Mouse (Mus musculus): ENCODE data around the gene Agps. TPM values are rescaled to one million over a fixed set of nuclear protein-coding genes. Genes with fewer than 3 reads are reported as not detected.

Agps gene
- polyA plus RNA-seq, 1 experiment from 2014 or later: 38.0 TPM

DNA sequence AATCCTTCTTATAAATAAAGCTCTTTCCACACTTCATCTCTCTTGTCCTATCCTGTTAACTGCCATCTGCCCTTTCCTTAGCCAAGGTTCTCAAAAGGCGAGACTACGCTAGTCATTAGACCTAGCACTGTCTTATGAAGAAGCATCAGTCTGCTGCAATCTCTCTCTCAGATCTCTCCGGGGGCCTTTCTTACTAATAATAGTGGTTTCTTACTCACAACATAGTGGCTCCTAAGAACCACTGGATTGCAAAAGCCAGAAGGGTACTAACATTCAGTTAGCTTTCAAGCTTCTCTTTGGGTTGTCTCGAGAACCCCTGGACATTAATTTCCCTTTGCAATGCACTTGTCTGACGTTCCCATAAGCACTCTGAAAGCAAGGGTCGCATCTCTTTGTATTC lies 26.2 kb upstream of the Agps start:
- Histone ChIP-seq H3K9ac (replicated peaks; ENCODE audit: low read length) (no peak overlapping the region), H3K36me3 (ENCODE audit: control insufficient read depth, insufficient read depth, low read length) (no peaks in the 10 kb centered on the region), H3K4me1 (ENCODE audit: control insufficient read depth, insufficient read depth, low read length) (no peaks in the 10 kb centered on the region), H3K27me3 (ENCODE audit: control insufficient read depth, insufficient read depth, low read length) (no peaks in the 10 kb centered on the region), H3K4me3 (replicated peaks; ENCODE audit: low read depth, low read length) (no peak overlapping the region), H3K9me3 (ENCODE audit: control insufficient read depth, low read length) (no peaks in the 10 kb centered on the region), H3K27ac (replicated peaks; ENCODE audit: low read depth, low read length) (no peak overlapping the region), H3K4me2 (ENCODE audit: low read length) (no peak overlapping the region)
- DNase-seq (no peak), ATAC-seq (ENCODE audit: low FRiP score, low TSS enrichment) (no peak)
- WGBS: 91% methylated on average over 6 of the region's 6 CpGs

DNA sequence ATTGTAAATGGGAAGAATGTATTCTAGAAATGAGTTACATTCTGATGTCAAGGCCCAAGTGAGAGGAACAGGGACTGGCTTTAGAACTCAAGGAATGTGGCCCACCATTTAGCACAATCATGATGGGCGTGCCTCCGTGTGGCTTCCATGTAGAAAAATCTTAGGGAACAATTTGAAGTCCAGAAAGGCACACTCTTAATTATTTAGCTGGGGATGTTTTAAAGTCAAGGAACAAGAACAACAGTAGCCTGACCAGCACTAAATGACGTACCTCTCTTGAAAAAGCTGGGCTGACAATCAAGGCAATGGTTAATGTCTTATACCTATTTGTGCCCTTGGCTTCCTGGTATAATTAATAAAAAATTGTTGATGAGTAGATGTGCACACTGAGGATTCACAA lies 25.1 kb upstream of the Agps start:
- no peaks in the 10 kb centered on the region for H3K27me3 ChIP-seq (ENCODE audit: control insufficient read depth, insufficient read depth, low read length)
- ATAC-seq (ENCODE audit: low FRiP score, low TSS enrichment): no peak
- H3K9me3 ChIP-seq (ENCODE audit: control insufficient read depth, low read length): no peaks in the 10 kb centered on the region
- no peak overlapping the region for H3K4me3 ChIP-seq (replicated peaks; ENCODE audit: low read depth, low read length)
- no peaks in the 10 kb centered on the region for H3K4me1 ChIP-seq (ENCODE audit: control insufficient read depth, insufficient read depth, low read length)
- H3K9ac ChIP-seq (replicated peaks; ENCODE audit: low read length): no peak overlapping the region
- no peak overlapping the region for H3K4me2 ChIP-seq (ENCODE audit: low read length)
- no peaks in the 10 kb centered on the region for H3K36me3 ChIP-seq (ENCODE audit: control insufficient read depth, insufficient read depth, low read length)
- WGBS: 96% methylated on average over 3 of the region's 3 CpGs
- no peak for DNase-seq
- H3K27ac ChIP-seq (replicated peaks; ENCODE audit: low read depth, low read length): no peak overlapping the region

DNA sequence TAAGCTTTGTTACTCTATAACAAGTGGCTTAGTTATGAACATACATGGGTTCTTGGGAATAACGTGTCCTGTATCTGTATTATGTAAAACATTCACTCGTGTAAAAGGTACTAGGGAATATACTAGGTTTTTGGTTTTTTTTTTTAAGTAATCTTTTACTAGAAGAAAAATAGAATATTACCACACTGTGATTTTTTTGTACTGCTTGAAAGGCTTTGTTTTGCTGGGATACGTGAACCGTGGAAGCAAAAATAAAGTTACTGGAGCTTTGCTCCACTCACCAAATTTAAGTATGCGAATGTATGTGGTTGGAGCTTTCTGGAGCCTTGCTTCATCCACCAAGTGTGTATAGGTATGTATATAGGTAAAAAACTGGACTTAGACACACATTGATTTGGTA lies 24.5 kb upstream of the Agps start:
- Histone ChIP-seq H3K4me2 (ENCODE audit: low read length) (no peak overlapping the region), H3K9ac (replicated peaks; ENCODE audit: low read length) (no peak overlapping the region), H3K27me3 (ENCODE audit: control insufficient read depth, insufficient read depth, low read length) (no peaks in the 10 kb centered on the region), H3K27ac (replicated peaks; ENCODE audit: low read depth, low read length) (no peak overlapping the region), H3K4me1 (ENCODE audit: control insufficient read depth, insufficient read depth, low read length) (no peaks in the 10 kb centered on the region), H3K9me3 (ENCODE audit: control insufficient read depth, low read length) (no peaks in the 10 kb centered on the region), H3K36me3 (ENCODE audit: control insufficient read depth, insufficient read depth, low read length) (no peaks in the 10 kb centered on the region), H3K4me3 (replicated peaks; ENCODE audit: low read depth, low read length) (no peak overlapping the region)
- no peak for DNase-seq
- no peak for ATAC-seq (ENCODE audit: low FRiP score, low TSS enrichment)
- 97% methylated on average over 5 of the region's 5 CpGs for WGBS

DNA sequence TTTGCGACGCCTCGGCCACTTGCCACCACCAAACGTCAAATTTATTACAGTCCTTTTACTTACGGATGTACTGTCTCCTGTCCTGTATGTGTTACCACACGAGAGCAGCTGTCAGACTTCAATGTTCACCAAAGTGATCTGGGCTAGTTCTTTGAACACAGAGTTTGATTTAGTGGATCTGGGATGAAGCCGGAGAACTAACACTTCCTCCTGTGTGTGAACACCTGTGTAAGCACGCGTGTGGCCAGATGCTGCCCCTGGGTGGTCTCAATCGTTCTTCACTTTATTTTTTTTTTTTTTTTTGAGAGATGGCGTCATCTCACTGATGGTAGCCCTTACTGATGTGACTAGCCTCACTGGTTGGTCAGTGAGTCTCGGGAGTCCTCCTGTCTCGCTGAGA lies 17.1 kb upstream of the Agps start:
- Histone ChIP-seq H3K27me3 (ENCODE audit: control insufficient read depth, insufficient read depth, low read length) (no peaks in the 10 kb centered on the region), H3K9me3 (ENCODE audit: control insufficient read depth, low read length) (no peaks in the 10 kb centered on the region), H3K4me1 (ENCODE audit: control insufficient read depth, insufficient read depth, low read length) (no peaks in the 10 kb centered on the region), H3K27ac (replicated peaks; ENCODE audit: low read depth, low read length) (no peak overlapping the region), H3K4me3 (replicated peaks; ENCODE audit: low read depth, low read length) (no peak overlapping the region), H3K36me3 (ENCODE audit: control insufficient read depth, insufficient read depth, low read length) (no peaks in the 10 kb centered on the region), H3K9ac (replicated peaks; ENCODE audit: low read length) (no peak overlapping the region), H3K4me2 (ENCODE audit: low read length) (no peak overlapping the region)
- WGBS: 89% methylated on average over 13 of the region's 13 CpGs
- DNase-seq (no peak), ATAC-seq (ENCODE audit: low FRiP score, low TSS enrichment) (no peak)

DNA sequence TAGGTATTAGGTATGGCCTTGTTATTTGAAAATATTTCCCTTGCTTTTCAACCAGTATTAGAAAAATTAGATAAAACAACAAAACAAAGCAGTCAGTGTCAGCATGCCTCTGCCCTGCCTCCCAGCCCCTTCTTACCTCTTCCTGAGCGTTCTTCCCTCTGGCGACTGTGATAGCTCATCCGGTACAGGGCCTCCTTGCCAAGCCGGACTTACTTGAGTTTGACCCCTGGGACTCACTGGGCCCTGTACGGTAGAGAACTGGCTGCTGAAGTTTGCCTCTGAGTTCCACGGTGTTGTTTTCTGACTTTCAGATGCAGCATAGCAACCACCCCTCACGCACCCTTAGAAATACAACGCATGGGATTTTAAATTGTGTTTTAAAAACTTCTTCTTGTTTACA lies 16.5 kb upstream of the Agps start:
- no peak overlapping the region for H3K4me3 ChIP-seq (replicated peaks; ENCODE audit: low read depth, low read length)
- DNase-seq (no peak), ATAC-seq (ENCODE audit: low FRiP score, low TSS enrichment) (no peak)
- H3K27me3 ChIP-seq (ENCODE audit: control insufficient read depth, insufficient read depth, low read length): no peaks in the 10 kb centered on the region
- H3K27ac ChIP-seq (replicated peaks; ENCODE audit: low read depth, low read length): no peak overlapping the region
- H3K4me2 ChIP-seq (ENCODE audit: low read length): no peak overlapping the region
- H3K9me3 ChIP-seq (ENCODE audit: control insufficient read depth, low read length): no peaks in the 10 kb centered on the region
- H3K36me3 ChIP-seq (ENCODE audit: control insufficient read depth, insufficient read depth, low read length): no peaks in the 10 kb centered on the region
- H3K4me1 ChIP-seq (ENCODE audit: control insufficient read depth, insufficient read depth, low read length): no peaks in the 10 kb centered on the region
- 85% methylated on average over 8 of the region's 8 CpGs for WGBS
- H3K9ac ChIP-seq (replicated peaks; ENCODE audit: low read length): no peak overlapping the region

DNA sequence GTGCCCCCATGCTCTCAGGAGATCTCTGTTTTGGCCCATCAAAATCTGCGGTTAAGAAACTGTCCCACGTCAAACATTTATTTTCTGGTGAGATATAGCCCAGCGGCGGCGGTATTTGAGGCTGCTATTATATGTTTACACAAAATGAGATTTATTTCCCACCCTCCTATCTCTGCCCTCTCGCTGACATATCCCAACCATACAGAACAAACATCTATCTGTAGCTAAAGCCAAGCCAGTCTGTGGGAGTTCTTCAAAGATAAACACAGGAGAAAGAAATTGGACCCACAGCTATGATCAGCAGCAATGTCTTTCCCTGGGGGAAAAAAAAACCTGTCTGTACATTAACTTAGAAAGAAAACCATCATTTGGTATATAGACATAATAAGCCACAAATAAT lies 15.3 kb upstream of the Agps start:
- H3K9ac ChIP-seq (replicated peaks; ENCODE audit: low read length): no peak overlapping the region
- no peaks in the 10 kb centered on the region for H3K27me3 ChIP-seq (ENCODE audit: control insufficient read depth, insufficient read depth, low read length)
- DNase-seq: no peak
- no peak overlapping the region for H3K4me3 ChIP-seq (replicated peaks; ENCODE audit: low read depth, low read length)
- H3K4me1 ChIP-seq (ENCODE audit: control insufficient read depth, insufficient read depth, low read length): no peaks in the 10 kb centered on the region
- ATAC-seq (ENCODE audit: low FRiP score, low TSS enrichment): no peak
- no peak overlapping the region for H3K27ac ChIP-seq (replicated peaks; ENCODE audit: low read depth, low read length)
- no peaks in the 10 kb centered on the region for H3K36me3 ChIP-seq (ENCODE audit: control insufficient read depth, insufficient read depth, low read length)
- H3K9me3 ChIP-seq (ENCODE audit: control insufficient read depth, low read length): no peaks in the 10 kb centered on the region
- H3K4me2 ChIP-seq (ENCODE audit: low read length): no peak overlapping the region
- 85% methylated on average over 6 of the region's 6 CpGs for WGBS

DNA sequence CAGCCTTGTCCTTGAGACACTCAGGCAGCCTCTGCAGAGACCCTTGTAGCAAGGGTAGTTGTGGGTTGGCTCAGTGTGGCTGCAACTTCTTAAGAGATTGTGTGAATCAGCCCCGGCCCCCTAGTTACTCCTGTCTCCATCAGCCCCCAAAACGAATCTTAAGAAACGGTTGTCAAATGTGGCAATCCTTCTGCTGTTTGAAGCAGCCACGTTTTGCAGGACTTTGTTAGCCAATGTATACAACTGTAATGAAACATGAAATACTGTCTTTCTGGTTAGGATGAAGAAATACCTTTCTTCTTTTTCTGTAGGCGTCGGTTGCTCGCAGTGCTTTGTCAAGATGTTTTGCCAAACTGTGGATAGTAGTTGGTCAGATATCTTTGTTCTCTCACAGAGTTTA lies 13.3 kb upstream of the Agps start:
- Histone ChIP-seq H3K9ac (replicated peaks; ENCODE audit: low read length) (no peak overlapping the region), H3K36me3 (ENCODE audit: control insufficient read depth, insufficient read depth, low read length) (no peaks in the 10 kb centered on the region), H3K4me3 (replicated peaks; ENCODE audit: low read depth, low read length) (no peak overlapping the region), H3K4me1 (ENCODE audit: control insufficient read depth, insufficient read depth, low read length) (no peaks in the 10 kb centered on the region), H3K4me2 (ENCODE audit: low read length) (no peak overlapping the region), H3K27ac (replicated peaks; ENCODE audit: low read depth, low read length) (no peak overlapping the region), H3K9me3 (ENCODE audit: control insufficient read depth, low read length) (no peaks in the 10 kb centered on the region), H3K27me3 (ENCODE audit: control insufficient read depth, insufficient read depth, low read length) (no peaks in the 10 kb centered on the region)
- DNase-seq (no peak), ATAC-seq (ENCODE audit: low FRiP score, low TSS enrichment) (no peak)
- WGBS: 85% methylated on average over 7 of the region's 7 CpGs

DNA sequence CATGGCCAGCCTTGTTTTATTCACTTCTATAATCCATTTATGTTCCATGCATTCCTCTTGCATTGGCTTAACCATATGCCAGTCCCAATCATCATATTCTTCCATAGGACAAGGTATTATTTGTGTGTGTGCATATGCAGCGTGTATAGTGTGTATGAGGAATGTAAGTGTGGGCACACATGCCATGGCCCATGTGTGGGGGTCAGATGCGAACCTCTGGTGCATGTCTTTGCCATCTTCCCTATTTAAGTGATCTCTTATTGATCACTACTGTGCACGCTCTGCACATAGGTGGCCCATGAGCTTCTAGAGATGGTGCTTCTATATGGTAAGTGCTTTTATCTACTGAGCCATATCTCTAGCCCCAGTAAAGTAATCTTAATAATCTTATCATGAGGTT lies 12.2 kb upstream of the Agps start:
- Histone ChIP-seq H3K27me3 (ENCODE audit: control insufficient read depth, insufficient read depth, low read length) (no peaks in the 10 kb centered on the region), H3K9me3 (ENCODE audit: control insufficient read depth, low read length) (no peaks in the 10 kb centered on the region), H3K9ac (replicated peaks; ENCODE audit: low read length) (no peak overlapping the region), H3K36me3 (ENCODE audit: control insufficient read depth, insufficient read depth, low read length) (no peaks in the 10 kb centered on the region), H3K27ac (replicated peaks; ENCODE audit: low read depth, low read length) (no peak overlapping the region), H3K4me3 (replicated peaks; ENCODE audit: low read depth, low read length) (no peak overlapping the region), H3K4me2 (ENCODE audit: low read length) (no peak overlapping the region), H3K4me1 (ENCODE audit: control insufficient read depth, insufficient read depth, low read length) (no peaks in the 10 kb centered on the region)
- ATAC-seq (ENCODE audit: low FRiP score, low TSS enrichment): no peak
- no peak for DNase-seq
- 90% methylated on average over 3 of the region's 3 CpGs for WGBS

DNA sequence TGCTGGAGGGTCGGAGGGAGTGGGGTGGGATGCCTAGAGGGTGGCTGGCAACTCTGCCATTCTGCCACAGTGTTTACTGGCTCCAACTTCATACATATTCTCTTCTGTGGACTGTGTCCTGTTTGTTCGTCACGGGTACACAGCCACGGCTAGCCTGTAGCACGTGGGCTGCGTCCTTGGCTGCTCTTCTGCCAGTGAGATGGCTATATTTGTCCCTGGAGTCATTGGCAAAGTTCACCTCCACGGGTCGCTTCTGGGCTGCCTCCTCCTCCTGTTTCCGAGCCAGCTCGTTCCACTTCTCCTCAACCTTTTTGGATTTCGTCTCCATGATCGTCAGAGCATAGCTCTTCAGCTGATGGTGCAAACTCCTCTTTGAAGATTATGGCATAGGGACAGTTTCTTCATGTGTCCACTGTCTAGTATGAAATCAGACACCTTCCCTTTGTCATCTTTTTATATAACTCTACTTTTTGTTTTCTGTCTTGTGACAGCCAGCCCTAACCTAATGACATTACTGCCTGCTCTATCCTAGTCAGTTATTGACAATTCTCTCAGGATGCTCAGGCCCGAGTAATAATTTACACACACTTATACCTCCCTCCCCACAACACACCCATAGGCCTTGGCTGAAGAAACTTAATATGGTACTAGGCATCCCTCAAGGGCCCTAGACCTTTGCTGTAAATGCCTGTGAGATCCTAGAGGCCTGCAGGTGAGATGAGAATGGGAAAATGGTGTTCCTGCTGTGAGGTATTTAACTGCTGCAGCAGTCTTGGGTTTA lies 9.8 kb upstream of the Agps start:
- no peak for DNase-seq
- no peak for ATAC-seq (ENCODE audit: low FRiP score, low TSS enrichment)
- no peak overlapping the region for H3K27ac ChIP-seq (replicated peaks; ENCODE audit: low read depth, low read length)
- H3K4me3 ChIP-seq (replicated peaks; ENCODE audit: low read depth, low read length): no peak overlapping the region
- no peak overlapping the region for H3K9ac ChIP-seq (replicated peaks; ENCODE audit: low read length)
- H3K9me3 ChIP-seq (ENCODE audit: control insufficient read depth, low read length): no peaks in the 10 kb centered on the region
- no peaks in the 10 kb centered on the region for H3K36me3 ChIP-seq (ENCODE audit: control insufficient read depth, insufficient read depth, low read length)
- no peak overlapping the region for H3K4me2 ChIP-seq (ENCODE audit: low read length)
- H3K27me3 ChIP-seq (ENCODE audit: control insufficient read depth, insufficient read depth, low read length): no peaks in the 10 kb centered on the region
- H3K4me1 ChIP-seq (ENCODE audit: control insufficient read depth, insufficient read depth, low read length): no peaks in the 10 kb centered on the region
- 91% methylated on average over 13 of the region's 13 CpGs for WGBS

All from midbrain, embryonic 14.5 days (tissue).